Mouse (Mus musculus) lung, adult 10 weeks (tissue): ENCODE data around the gene Crtap. TPM values are rescaled to one million over a fixed set of nuclear protein-coding genes. Genes with fewer than 3 reads are reported as not detected.

Experiments used
- polyA plus RNA-seq: library from polyadenylated mRNA; stranded (reverse); fragments of 350-450 nt; fragmentation: Illumina TruSeq; extraction: RNeasy Lipid Tissue Mini Kit (QIAGEN cat#74804); gene quantifications from one replicate; pipeline ENCODE4 v1.2.3, GENCODE M21; 2014; ENCODE audit warnings: low read depth, low replicate concordance; ENCODE audit not compliant: insufficient read depth

Crtap gene
- polyA plus RNA-seq: 64.5 TPM

GRCm38 (mm10) chr9:114389905-114390748 is at the start of gene Crtap:
Gene Crtap (minus strand): TSS chr9:114390675.

GRCm38 (mm10) chr9:114400949-114401684 is 10.6 kb upstream of the Crtap start, which contains the start of the genes Glb1 and Tmppe:
Gene Glb1 (plus strand): TSS chr9:114401076.
Gene Tmppe (plus strand): TSS chr9:114401105.

GRCm38 (mm10) chr9:114329855-114330254 is 60.6 kb downstream of the Crtap start, which contains the start of gene Bcl2a1c:
Gene Bcl2a1c (plus strand): TSS chr9:114330135.

Other genes with a start within 250 kb of the Crtap start
- not detected for gene Bcl2a1c, start 60.5 kb downstream of the Crtap start, polyA plus RNA-seq
- 11.0 TPM for gene Glb1, start 10.4 kb upstream of the Crtap start, polyA plus RNA-seq
- gene Tmppe, start 10.4 kb upstream of the Crtap start, polyA plus RNA-seq: 1.1 TPM
- 0.21 TPM for gene Ccr4, start 114.2 kb upstream of the Crtap start, polyA plus RNA-seq
- not detected for gene C130032M10Rik, start 125.0 kb upstream of the Crtap start, polyA plus RNA-seq
- gene Trim71, start 173.7 kb upstream of the Crtap start, polyA plus RNA-seq: not detected
- 19.4 TPM for gene Cnot10, start 249.5 kb upstream of the Crtap start, polyA plus RNA-seq